Mouse (Mus musculus) ES-Bruce4 (cell line): ENCODE measurements around the gene Stn1. TPM values are rescaled to one million over a fixed set of nuclear protein-coding genes. Genes with fewer than 3 reads are reported as not detected.

Experiments used
- H3K27ac ChIP-seq: 2 replicates; pipeline ENCODE4 v1.5.1; 2012; ENCODE audit warnings: low read length, inconsistent platforms; ENCODE audit not compliant: insufficient read depth
- H3K27me3 ChIP-seq: 2 replicates; pipeline ENCODE4 v1.6.1; 2012; ENCODE audit warnings: mild to moderate bottlenecking, low read length, inconsistent platforms; ENCODE audit not compliant: control insufficient read depth, poor library complexity, insufficient read depth, severe bottlenecking
- H3K36me3 ChIP-seq: 2 replicates; pipeline ENCODE4 v1.6.1; 2012; ENCODE audit warnings: inconsistent platforms, mild to moderate bottlenecking, low read length, moderate library complexity; ENCODE audit not compliant: control insufficient read depth, poor library complexity, insufficient read depth, severe bottlenecking
- H3K4me1 ChIP-seq: one replicate; pipeline ENCODE4 v1.8.1; 2011; ENCODE audit warnings: low read length; ENCODE audit not compliant: control insufficient read depth, insufficient read depth
- H3K4me3 ChIP-seq: 2 replicates; pipeline ENCODE4 v1.5.1; 2011; ENCODE audit warnings: low read depth, mild to moderate bottlenecking, low read length
- H3K9ac ChIP-seq: 2 replicates; pipeline ENCODE4 v1.6.1; 2012; ENCODE audit warnings: low read depth, mild to moderate bottlenecking, inconsistent platforms; ENCODE audit not compliant: poor library complexity, severe bottlenecking
- H3K9me3 ChIP-seq: replicated peaks from 2 replicates; pipeline ENCODE4 v1.6.1; 2012; ENCODE audit warnings: mild to moderate bottlenecking, low read length, inconsistent platforms; ENCODE audit not compliant: control insufficient read depth, poor library complexity, insufficient read depth, severe bottlenecking
- CTCF ChIP-seq: IDR thresholded peaks from one replicate; pipeline ENCODE4 v1.8.1; 2011; ENCODE audit warnings: low read depth, low read length
- EP300 ChIP-seq: IDR thresholded peaks from 2 replicates; pipeline ENCODE4 v1.6.1; 2011; ENCODE audit warnings: low read depth, low read length; ENCODE audit not compliant: insufficient read depth
- POLR2A ChIP-seq: IDR thresholded peaks from one replicate; pipeline ENCODE4 v1.8.1; 2011; ENCODE audit warnings: low read length; ENCODE audit not compliant: insufficient read depth
- polyA plus RNA-seq: library from polyadenylated mRNA; stranded (reverse); fragments of >200 nt; gene quantifications from 2 replicates; pipeline ENCODE4 v1.2.4, GENCODE M21; 2011; ENCODE audit warnings: low read depth; ENCODE audit not compliant: missing spikeins, insufficient read depth, insufficient read length

Gene Stn1
- polyA plus RNA-seq, 1 experiment: 41.4 TPM

DNA sequence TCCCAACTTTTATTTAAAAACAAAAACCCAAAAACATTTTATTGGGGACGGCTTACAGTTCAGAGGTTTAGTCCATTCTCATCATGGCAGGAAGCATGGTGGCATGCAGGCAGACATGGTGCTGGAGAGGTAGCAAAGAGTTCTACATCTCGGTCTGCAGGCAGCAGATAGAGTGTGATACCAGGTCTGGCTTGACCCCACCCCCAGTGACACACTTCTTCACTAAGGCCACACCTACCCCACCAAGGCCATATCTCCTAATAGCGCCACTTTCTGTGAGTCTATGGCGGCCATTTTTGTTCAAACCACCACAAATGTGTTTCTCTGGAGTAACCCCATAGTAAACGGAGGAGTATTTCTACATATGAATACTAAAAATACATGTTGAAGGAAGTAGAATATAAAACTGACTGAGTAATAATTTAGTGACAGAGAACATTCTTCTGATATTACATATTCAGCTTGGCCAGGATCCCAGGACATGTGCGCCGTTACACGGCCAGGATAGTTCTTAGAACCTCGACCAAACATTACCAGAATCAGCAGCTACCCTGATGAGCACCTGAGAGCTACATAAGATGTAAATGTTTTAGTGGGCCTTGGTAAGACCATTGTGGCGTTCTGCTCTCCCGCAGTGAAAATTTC, 11.2 kb upstream of the Stn1 start:
- no peaks in the 10 kb centered on the region for H3K4me1 ChIP-seq
- H3K9ac ChIP-seq: no peak overlapping the region
- no peak overlapping the region for H3K4me3 ChIP-seq
- TF ChIP-seq CTCF: no peak
- H3K9me3 ChIP-seq: no peaks in the 10 kb centered on the region
- no peak overlapping the region for H3K27ac ChIP-seq
- no peaks in the 10 kb centered on the region for H3K36me3 ChIP-seq
- H3K27me3 ChIP-seq: no peaks in the 10 kb centered on the region

DNA sequence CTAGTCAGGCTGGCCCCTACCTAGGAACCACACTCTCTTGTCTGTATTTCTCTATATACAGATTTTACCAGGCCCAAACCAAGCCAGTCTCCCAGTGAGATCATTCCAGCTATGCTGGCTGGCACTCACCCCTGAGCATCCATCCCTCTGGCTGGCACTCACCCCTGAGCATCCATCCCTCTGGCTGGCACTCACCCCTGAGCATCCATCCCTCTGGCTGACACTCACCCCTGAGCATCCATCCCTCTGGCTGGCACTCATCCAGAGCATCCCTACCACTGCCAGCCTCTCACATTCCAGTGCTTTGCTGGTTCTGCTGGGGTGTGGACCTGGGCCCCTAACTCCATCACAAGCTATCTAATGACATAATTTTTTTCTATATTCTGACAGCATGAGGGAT, 8.2 kb upstream of the Stn1 start:
- no peak overlapping the region for H3K9ac ChIP-seq
- H3K4me3 ChIP-seq: no peak overlapping the region
- TF ChIP-seq EP300 (no peak), POLR2A (no peak), CTCF (no peak)
- H3K9me3 ChIP-seq: no peaks in the 10 kb centered on the region
- H3K4me1 ChIP-seq: no peaks in the 10 kb centered on the region
- H3K36me3 ChIP-seq: no peaks in the 10 kb centered on the region
- no peak overlapping the region for H3K27ac ChIP-seq
- no peaks in the 10 kb centered on the region for H3K27me3 ChIP-seq

DNA sequence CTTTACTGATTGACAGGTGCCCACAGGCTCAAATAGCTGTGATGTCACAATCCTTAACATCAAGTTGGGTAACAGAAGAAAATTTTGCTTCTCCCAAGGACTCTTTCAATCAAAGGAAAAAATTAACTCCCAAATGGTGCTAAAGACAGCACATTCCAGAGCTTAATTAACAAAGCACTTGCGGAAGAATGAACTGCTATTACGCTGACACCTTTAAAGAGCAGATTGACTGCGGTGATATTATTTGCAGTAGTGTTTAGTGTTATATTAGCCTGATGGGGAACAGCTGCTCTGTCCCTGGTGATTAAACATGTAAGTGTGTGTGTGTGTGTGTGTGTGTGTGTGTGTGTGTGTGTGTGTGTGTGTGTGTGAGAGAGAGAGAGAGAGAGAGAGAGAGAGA, 7.7 kb upstream of the Stn1 start:
- Histone ChIP-seq H3K4me3 (no peak overlapping the region), H3K36me3 (no peaks in the 10 kb centered on the region), H3K27me3 (no peaks in the 10 kb centered on the region), H3K9ac (no peak overlapping the region), H3K27ac (no peak overlapping the region), H3K4me1 (no peaks in the 10 kb centered on the region), H3K9me3 (no peaks in the 10 kb centered on the region)
- TF ChIP-seq EP300 (no peak), POLR2A (no peak), CTCF (no peak)

DNA sequence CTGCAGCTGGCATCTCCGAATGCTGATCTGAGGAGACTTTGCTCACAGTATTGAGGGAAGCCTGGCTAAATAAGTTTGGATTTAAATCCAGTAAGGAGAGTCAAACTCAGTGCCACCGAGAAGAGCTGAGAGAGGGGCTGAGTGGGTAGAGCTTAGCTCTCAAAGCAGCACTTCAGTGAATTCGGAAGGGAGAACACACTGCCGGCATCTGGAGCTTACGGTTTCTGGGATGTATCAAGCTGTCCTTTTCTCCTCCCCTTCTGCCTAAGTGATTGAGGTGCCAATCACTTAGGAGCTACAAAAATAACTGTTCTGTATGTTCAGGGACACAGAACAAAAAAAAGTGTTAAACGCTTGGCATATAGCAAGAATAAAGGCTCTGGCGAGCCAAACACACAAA, 5.1 kb upstream of the Stn1 start:
- Histone ChIP-seq H3K9me3 (no peaks in the 10 kb centered on the region), H3K4me1 (peaks cover 5% of the 10 kb centered on the region), H3K4me3 (no peak overlapping the region), H3K27me3 (no peaks in the 10 kb centered on the region), H3K9ac (no peak overlapping the region), H3K27ac (no peak overlapping the region), H3K36me3 (no peaks in the 10 kb centered on the region)
- TF ChIP-seq EP300 (no peak), POLR2A (no peak), CTCF (no peak)

DNA sequence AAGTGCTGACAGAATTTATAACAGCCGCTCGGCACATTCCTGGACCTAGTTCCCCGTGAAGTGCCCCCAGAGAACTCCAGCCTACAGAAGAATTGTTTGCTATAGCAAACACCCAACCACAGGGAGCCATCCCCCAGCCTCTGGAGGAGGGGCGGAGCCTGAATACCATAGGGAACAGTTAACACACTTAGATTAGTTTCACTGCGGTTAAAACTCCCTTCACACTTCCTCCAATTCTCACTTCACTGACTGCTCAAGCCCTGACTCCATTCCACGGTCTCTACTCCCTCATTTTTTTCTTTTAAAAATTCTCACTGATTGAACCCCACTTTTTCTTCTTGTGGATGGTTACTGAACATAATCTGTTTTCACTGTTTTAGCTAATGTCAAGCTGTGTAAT, 1.5 kb upstream of the Stn1 start:
- Histone ChIP-seq H3K4me3 (no peak overlapping the region), H3K4me1 (peaks cover 5% of the 10 kb centered on the region), H3K9ac (no peak overlapping the region), H3K27me3 (no peaks in the 10 kb centered on the region), H3K27ac (no peak overlapping the region), H3K36me3 (peaks cover 3% of the 10 kb centered on the region; the same call in 1 of the 2 replicates), H3K9me3 (no peaks in the 10 kb centered on the region)
- TF ChIP-seq POLR2A (no peak), EP300 (no peak), CTCF (no peak)

DNA sequence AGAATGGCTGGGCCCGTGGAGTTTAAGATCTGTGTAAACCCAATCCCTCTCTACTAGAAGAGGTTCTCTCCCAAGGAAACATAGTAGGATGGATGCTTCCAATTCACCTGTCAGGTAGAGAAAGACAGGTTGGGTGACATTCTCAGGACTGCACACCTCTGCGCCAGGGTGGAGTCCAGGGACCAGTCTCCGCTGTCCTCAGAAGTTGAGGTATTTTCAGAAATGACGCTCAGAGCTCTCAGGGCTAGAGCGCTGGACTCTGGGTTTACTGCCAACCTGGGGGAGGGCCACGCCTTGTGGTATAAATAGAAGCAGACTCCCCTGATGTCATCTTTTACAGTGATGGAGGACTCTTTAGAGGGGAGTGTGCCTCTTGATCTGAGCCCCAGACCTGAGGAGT, 572 bp upstream of the Stn1 start:
- Histone ChIP-seq H3K27ac (no peak overlapping the region; the same call in 1 of the 2 replicates), H3K9ac (peak overlapping the region; percentile 65), H3K4me1 (peaks cover 5% of the 10 kb centered on the region), H3K36me3 (peaks cover 3% of the 10 kb centered on the region; the same call in 1 of the 2 replicates), H3K9me3 (no peaks in the 10 kb centered on the region), H3K27me3 (no peaks in the 10 kb centered on the region), H3K4me3 (no peak overlapping the region)
- TF ChIP-seq POLR2A: no peak
- TF ChIP-seq CTCF: no peak
- TF ChIP-seq EP300: no peak
